Mouse (Mus musculus) WW6 (cell line): ENCODE results near the gene Pctp.

ENCODE experiments used
- DNase-seq: peaks from one replicate; pipeline ENCODE4 v3.0.0-alpha.2; 2013; ENCODE audit warnings: low read depth, low spot score

Pctp gene

GRCm38 (mm10) chr11:90007791-90008531 lies 5.3 kb upstream of the Pctp start:
- DNase-seq = no peak

GRCm38 (mm10) chr11:90006111-90006510 lies 3.4 kb upstream of the Pctp start:
- no peak for DNase-seq

DNA sequence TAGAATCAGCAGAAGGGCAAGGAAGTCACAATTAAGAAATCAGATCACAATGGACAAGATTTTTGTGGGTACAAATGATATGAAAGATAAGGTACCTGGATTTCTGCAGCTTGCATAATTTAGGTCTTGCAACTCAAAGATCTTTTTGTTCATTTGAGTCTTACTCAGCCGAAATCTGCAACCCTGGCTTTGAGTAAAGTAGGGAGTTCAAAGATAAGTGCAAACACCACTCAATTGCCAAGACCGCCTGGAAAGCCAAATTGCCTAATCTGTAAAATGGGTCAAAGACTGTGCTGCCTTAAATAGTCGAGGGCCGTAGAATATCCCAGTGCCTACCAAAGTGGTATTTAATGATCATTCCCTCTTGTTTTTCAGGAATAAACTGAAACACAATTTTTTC lies 692 bp upstream of the Pctp start:
- no peak for DNase-seq

DNA sequence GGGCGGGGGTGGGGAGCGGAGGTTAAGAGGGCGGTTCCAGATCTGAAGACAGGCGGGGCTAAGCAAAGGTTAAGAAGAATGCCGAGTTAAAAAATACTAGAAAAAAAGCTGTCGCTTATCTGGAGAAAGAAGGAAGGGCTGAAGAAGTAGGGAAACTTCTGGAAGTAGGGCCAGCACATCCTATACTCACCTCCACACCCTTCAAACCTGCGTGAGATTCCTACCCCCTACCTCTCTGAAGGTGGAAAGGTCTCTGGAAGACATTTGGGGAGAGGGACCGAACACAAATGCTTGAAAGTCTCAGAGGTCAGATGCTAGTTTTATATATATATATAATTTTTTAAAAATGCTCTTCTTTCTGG lies 274 bp upstream of the Pctp start:
- DNase-seq = no peak

GRCm38 (mm10) chr11:90001396-90002230 lies 1.1 kb downstream of the Pctp start:
- no peak for DNase-seq

DNA sequence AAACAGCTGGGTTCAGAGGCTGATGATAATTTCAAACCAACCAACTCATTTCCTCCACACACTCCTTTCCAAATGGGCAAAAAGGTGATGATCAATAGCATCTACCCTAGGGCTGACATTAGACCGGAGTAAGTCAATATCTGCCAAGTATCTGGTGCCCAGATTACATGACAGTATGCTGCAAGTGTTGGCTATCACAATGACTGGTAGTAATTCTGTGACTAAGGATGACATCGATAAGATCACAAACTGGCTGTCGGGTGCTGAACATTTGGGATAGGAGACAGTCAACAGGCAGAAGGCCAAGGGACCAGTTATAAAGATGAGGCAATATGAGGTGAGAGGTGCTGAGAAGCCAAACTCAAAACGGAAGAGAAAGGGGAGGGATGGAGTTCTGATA lies 2.0 kb downstream of the Pctp start:
- no peak for DNase-seq

- no peak for DNase-seq
Measured at GRCm38 (mm10) chr11:89998996-89999770, 3.5 kb downstream of the Pctp start.

- no peak for DNase-seq
Measured at GRCm38 (mm10) chr11:89996856-89997255, 5.8 kb downstream of the Pctp start.

DNA sequence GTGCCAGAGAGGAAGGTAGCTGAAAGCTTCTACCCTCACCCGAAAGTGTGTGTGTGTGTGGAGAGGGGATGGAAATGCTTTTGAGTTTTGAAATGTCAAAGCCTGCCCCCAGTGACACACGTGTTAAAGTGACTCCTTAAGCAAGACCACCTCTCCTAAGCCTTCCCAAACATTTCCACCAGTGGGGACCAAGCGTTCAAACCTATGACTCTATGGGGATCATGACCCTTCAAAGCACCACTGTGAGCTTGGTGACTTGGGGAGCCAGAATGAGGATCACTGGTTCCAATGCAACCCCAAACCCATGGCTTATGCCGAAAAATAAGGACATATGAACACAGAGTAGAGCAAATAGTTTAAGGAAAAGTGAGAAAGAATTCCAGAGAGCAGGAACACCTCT lies 6.3 kb downstream of the Pctp start:
- no peak for DNase-seq

- no peak for DNase-seq
Measured at GRCm38 (mm10) chr11:89995596-89995995, 7.1 kb downstream of the Pctp start.

GRCm38 (mm10) chr11:89994706-89995105 lies 8.0 kb downstream of the Pctp start:
- no peak for DNase-seq

- DNase-seq = no peak
Measured at GRCm38 (mm10) chr11:89991661-89992060, 11.0 kb downstream of the Pctp start.

DNA sequence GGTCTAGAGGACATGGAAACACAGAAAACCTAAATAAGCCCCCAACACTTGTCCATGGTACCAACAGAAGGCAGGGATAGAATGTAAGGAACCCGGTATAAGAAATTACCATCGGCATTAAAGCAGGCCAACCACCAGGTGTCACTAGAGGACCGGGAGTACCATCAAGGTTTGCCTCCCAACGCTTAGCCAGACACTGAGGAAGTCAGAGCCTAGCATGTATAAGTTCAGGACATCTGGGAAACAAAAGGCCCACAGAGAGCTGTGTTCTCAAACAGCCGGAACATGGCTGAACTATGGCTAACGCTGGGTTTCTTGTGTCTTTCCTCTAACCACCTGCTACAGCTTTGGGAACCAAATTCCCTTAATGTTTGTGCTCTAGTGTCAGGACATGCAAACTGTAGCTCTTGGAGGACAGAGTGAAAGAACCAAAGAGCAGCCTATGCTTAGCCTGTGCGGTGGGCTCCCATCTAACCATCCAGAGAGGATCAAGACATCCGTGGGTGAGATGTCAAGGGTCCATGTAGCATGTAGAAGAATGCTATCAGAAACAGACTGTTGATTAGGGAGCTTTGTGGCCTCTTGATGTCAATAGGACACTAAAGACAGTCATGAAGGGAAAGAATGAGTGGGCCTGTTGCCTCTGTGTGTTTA lies 13.6 kb downstream of the Pctp start:
- DNase-seq = peak; percentile 47

DNA sequence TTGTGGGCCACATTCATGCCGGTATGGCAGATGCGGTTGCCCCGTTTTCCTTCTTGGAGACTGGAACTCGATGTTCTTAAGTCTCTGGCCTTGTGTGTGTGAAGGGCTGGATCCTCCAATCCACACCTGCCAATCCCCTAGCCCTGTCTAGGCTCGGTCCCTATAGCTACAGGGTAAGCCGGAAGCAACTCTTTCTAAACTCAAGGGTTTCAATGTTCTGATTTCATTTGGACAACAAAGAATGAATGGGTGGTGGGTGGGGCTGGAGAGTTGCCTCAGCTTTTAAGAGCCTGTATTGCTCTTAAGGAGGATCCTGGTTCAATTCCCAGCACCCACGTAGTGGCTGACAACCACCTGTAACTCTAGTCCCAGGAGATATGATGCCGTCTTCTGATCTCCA lies 16.2 kb downstream of the Pctp start:
- DNase-seq = no peak

DNA sequence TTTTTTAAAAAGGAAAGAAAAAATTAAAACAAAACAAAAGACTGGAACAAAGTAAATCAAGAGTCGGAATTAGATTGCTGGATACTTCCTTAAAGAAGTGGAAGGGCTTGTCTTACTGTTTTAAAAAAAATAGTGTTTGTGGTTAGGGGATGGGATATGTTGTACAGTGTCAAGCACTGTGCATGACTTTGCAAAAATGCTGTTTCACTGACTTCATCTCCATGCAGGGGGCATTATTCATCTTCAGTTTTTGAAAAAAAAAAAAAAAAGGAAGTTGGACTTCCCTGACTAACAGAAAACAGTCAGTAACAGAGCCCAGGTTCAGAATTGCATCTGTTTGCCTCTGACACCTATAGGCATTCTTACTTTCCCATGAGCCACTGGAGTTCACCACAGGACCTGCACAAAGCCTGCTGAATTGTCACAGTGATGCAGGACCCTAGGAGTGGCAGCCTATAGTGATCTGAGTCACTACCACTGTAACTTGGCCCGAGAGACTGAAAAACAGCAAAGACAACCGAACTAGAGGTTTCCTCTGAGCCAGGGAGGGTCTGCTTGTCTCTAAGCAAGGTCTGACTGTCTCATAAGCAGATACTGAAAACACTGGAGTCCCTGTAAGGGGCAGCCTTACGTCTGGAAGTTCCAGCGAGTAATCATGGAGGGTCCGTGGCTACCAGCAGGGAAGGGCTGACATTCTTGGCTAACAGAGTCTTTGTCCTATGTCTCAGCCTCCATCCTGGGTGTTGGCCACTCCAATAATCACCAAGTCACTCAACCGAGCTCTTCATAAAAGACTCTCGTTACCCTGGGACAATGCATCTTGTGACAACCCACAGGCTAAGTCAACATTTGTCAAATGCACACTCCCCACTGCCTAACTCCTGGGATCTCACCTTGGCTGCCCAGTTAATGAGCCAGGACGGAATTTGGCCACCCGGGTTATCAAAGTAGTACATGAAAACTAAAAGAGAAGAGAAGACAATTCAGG lies 17.2 kb downstream of the Pctp start:
- DNase-seq = no peak

GRCm38 (mm10) chr11:89984436-89984835 lies 18.3 kb downstream of the Pctp start:
- no peak for DNase-seq

DNA sequence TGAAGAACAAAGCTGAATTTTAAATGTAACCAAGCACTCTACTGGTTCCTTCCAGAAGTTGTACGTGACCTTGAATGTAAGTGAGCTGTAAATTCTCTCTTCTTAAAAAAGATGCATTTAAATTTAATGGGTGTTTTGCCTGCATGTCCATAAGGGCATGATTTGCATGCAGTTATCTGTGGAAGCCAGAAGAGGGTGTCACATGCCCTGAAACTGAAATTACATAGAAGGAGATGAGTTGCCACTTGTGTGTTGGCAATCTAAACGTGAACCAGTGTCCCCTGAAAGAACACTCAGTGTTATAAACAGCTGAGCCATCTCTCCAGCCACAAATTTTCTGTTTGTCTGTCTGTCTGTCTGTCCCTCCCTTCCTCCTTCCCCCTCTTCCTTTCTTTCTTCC lies 19.8 kb downstream of the Pctp start:
- no peak for DNase-seq

DNA sequence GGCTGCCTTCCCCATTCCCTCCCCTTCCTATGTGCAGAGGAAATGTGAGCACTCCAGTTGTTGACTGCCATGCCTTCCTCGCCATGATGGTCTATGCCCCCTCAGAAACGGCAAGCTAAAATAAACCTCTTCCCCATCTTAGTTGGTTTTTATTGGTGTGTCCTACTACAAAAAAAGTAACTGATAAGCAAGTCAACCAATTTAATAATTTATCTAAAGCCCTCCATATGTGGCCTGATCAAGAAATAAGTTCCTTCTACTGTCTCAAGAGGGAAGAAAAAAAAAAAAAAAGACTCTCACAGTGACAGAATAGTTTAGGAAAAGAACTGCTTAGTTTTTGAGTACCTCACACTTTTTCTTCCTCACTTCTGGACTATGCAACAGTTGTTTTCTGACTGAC lies 22.6 kb downstream of the Pctp start:
- no peak for DNase-seq

GRCm38 (mm10) chr11:89978914-89979818 lies 23.5 kb downstream of the Pctp start:
- DNase-seq = no peak
